Mouse (Mus musculus) bone marrow macrophage, adult 2 months (primary cell): ENCODE measurements around the gene Plppr1. TPM values are rescaled to one million over a fixed set of nuclear protein-coding genes. Genes with fewer than 3 reads are reported as not detected.

Experiments
- H3K27ac ChIP-seq: 2 replicates; pipeline ENCODE4 v1.5.1; 2012; ENCODE audit warnings: low read depth, low read length; ENCODE audit not compliant: insufficient read depth
- H3K4me1 ChIP-seq: 2 replicates; pipeline ENCODE4 v1.6.1; 2012; ENCODE audit warnings: low read length; ENCODE audit not compliant: control insufficient read depth, insufficient read depth
- H3K4me3 ChIP-seq: 2 replicates; pipeline ENCODE4 v1.5.1; 2012; ENCODE audit warnings: mild to moderate bottlenecking, low read length, moderate library complexity; ENCODE audit not compliant: insufficient read depth
- CTCF ChIP-seq: IDR thresholded peaks from 2 replicates; pipeline ENCODE4 v1.5.1; 2012; ENCODE audit warnings: low read depth, mild to moderate bottlenecking, low read length, moderate library complexity
- POLR2A ChIP-seq: IDR thresholded peaks from 2 replicates; pipeline ENCODE4 v1.6.1; 2012; ENCODE audit warnings: mild to moderate bottlenecking, low read depth, low read length, borderline replicate concordance
- polyA plus RNA-seq: library from polyadenylated mRNA; stranded (reverse); fragments of >200 nt; gene quantifications from 2 replicates; pipeline ENCODE4 v1.2.4, GENCODE M21; 2012; ENCODE audit not compliant: missing spikeins, insufficient read depth, insufficient read length

Plppr1 gene
- polyA plus RNA-seq, 1 experiment: not detected

- Histone ChIP-seq H3K4me1 (no peaks in the 10 kb centered on the region), H3K27ac (no peak overlapping the region)
These were observed 10.4 kb downstream of the Plppr1 start for GRCm38 (mm10) chr4:49069471-49069870.

GRCm38 (mm10) chr4:49072886-49073285, 13.8 kb downstream of the Plppr1 start:
- TF ChIP-seq CTCF: no peak
- TF ChIP-seq POLR2A: no peak
- Histone ChIP-seq H3K4me3 (no peak overlapping the region), H3K27ac (no peak overlapping the region), H3K4me1 (no peaks in the 10 kb centered on the region)

More at GRCm38 (mm10) chr4:49069471-49069870, 10.4 kb downstream of the Plppr1 start:
- TF ChIP-seq POLR2A (no peak), CTCF (no peak)
- no peak overlapping the region for H3K4me3 ChIP-seq

GRCm38 (mm10) chr4:49075881-49076280, 16.8 kb downstream of the Plppr1 start:
- H3K4me3 ChIP-seq: no peak overlapping the region
- H3K27ac ChIP-seq: no peak overlapping the region
- TF ChIP-seq CTCF (no peak), POLR2A (no peak)
- H3K4me1 ChIP-seq: no peaks in the 10 kb centered on the region

- TF ChIP-seq CTCF: no peak
- no peak for TF ChIP-seq POLR2A
- Histone ChIP-seq H3K27ac (no peak overlapping the region), H3K4me1 (no peaks in the 10 kb centered on the region), H3K4me3 (no peak overlapping the region)
These were observed 20.3 kb downstream of the Plppr1 start for GRCm38 (mm10) chr4:49079399-49079798.

- TF ChIP-seq CTCF: no peak
- no peak for TF ChIP-seq POLR2A
These were observed 29.1 kb downstream of the Plppr1 start for GRCm38 (mm10) chr4:49088205-49088604.

GRCm38 (mm10) chr4:49090461-49090860, 31.4 kb downstream of the Plppr1 start:
- Histone ChIP-seq H3K4me1 (no peaks in the 10 kb centered on the region), H3K27ac (no peak overlapping the region), H3K4me3 (no peak overlapping the region)
- TF ChIP-seq CTCF (no peak), POLR2A (no peak)

More at GRCm38 (mm10) chr4:49088205-49088604, 29.1 kb downstream of the Plppr1 start:
- H3K27ac ChIP-seq: no peak overlapping the region
- H3K4me3 ChIP-seq: no peak overlapping the region
- H3K4me1 ChIP-seq: no peaks in the 10 kb centered on the region

GRCm38 (mm10) chr4:49099448-49099847, 40.4 kb downstream of the Plppr1 start:
- H3K4me3 ChIP-seq: no peak overlapping the region
- no peak for TF ChIP-seq POLR2A
- no peak for TF ChIP-seq CTCF
- H3K27ac ChIP-seq: no peak overlapping the region
- H3K4me1 ChIP-seq: no peaks in the 10 kb centered on the region

GRCm38 (mm10) chr4:49101934-49102768, 43.1 kb downstream of the Plppr1 start:
- no peak overlapping the region for H3K27ac ChIP-seq
- H3K4me1 ChIP-seq: no peaks in the 10 kb centered on the region
- TF ChIP-seq CTCF: no peak
- TF ChIP-seq POLR2A: no peak
- H3K4me3 ChIP-seq: no peak overlapping the region

GRCm38 (mm10) chr4:49102769-49103193, 43.7 kb downstream of the Plppr1 start:
- Histone ChIP-seq H3K27ac (no peak overlapping the region), H3K4me1 (no peaks in the 10 kb centered on the region), H3K4me3 (no peak overlapping the region)
- no peak for TF ChIP-seq CTCF
- no peak for TF ChIP-seq POLR2A

GRCm38 (mm10) chr4:49104860-49105259, 45.8 kb downstream of the Plppr1 start:
- Histone ChIP-seq H3K4me1 (no peaks in the 10 kb centered on the region), H3K27ac (no peak overlapping the region), H3K4me3 (no peak overlapping the region)
- TF ChIP-seq POLR2A (no peak), CTCF (no peak)

- TF ChIP-seq CTCF: no peak
- Histone ChIP-seq H3K27ac (no peak overlapping the region), H3K4me3 (no peak overlapping the region), H3K4me1 (no peaks in the 10 kb centered on the region)
These were observed 48.8 kb downstream of the Plppr1 start for GRCm38 (mm10) chr4:49107895-49108294.
